Mouse (Mus musculus) midbrain, embryonic 15.5 days (tissue): ENCODE measurements around the gene C1qtnf1. TPM values are rescaled to one million over a fixed set of nuclear protein-coding genes. Genes with fewer than 3 reads are reported as not detected.

ENCODE experiments used
- ATAC-seq: fragments of 200-750 bp; cut with Nextera tagmentation; replicated peaks from 2 replicates; pipeline ENCODE4 v1.8.0; 2017; ENCODE audit warnings: moderate TSS enrichment
- H3K27ac ChIP-seq: fragments of 300-500 bp; sonication (generic); 2 replicates; pipeline ENCODE4 v1.5.1; 2015; ENCODE audit warnings: mild to moderate bottlenecking, inconsistent platforms
- H3K27me3 ChIP-seq: fragments of 300-500 bp; sonication (generic); replicated peaks from 2 replicates; pipeline ENCODE4 v1.6.1; 2015; ENCODE audit warnings: inconsistent platforms
- H3K36me3 ChIP-seq: fragments of 300-500 bp; sonication (generic); replicated peaks from 2 replicates; pipeline ENCODE4 v1.6.1; 2015; ENCODE audit warnings: inconsistent platforms
- H3K4me1 ChIP-seq: fragments of 300-500 bp; sonication (generic); 2 replicates; pipeline ENCODE4 v1.6.1; 2015; ENCODE audit warnings: inconsistent platforms
- H3K4me2 ChIP-seq: fragments of 300-500 bp; sonication (generic); 2 replicates; pipeline ENCODE4 v1.6.1; 2015; ENCODE audit warnings: inconsistent platforms, mild to moderate bottlenecking, moderate library complexity
- H3K4me3 ChIP-seq: fragments of 300-500 bp; sonication (generic); 2 replicates; pipeline ENCODE4 v1.5.1; 2015; ENCODE audit warnings: mild to moderate bottlenecking, inconsistent platforms
- H3K9ac ChIP-seq: fragments of 300-500 bp; sonication (generic); 2 replicates; pipeline ENCODE4 v1.6.1; 2015; ENCODE audit warnings: mild to moderate bottlenecking, inconsistent platforms
- H3K9me3 ChIP-seq: fragments of 300-500 bp; sonication (generic); 2 replicates; pipeline ENCODE4 v1.6.1; 2016; ENCODE audit warnings: inconsistent platforms
- WGBS: fragments of 180-500 bp; shearing (Covaris S2); methylation state at CpG from one replicate; pipeline ENCODE4 v1.1.7; 2015; ENCODE audit warnings: mixed read lengths; 5-methylcytosine and 5-hydroxymethylcytosine counted together
- polyA plus RNA-seq: library from polyadenylated mRNA; unstranded; fragments of >200 nt; fragmentation: Nextera tagmentation; extraction: Ambion mirVana; gene quantifications from 2 replicates; pipeline ENCODE4 v1.2.1, GENCODE M21; 2015

Gene C1qtnf1
- polyA plus RNA-seq, 1 experiment from 2014 or later: 4.2 TPM

GRCm38 (mm10) chr11:118445843-118446242 is 17.8 kb downstream of the C1qtnf1 start:
- H3K4me2 ChIP-seq: no peak overlapping the region
- no peak overlapping the region for H3K9ac ChIP-seq
- H3K4me1 ChIP-seq: peaks cover 10% of the 10 kb centered on the region
- no peaks in the 10 kb centered on the region for H3K9me3 ChIP-seq
- H3K4me3 ChIP-seq: no peak overlapping the region
- no peaks in the 10 kb centered on the region for H3K36me3 ChIP-seq
- H3K27me3 ChIP-seq: peaks cover 8% of the 10 kb centered on the region; the same call in 1 of the 2 replicates
- no peak overlapping the region for H3K27ac ChIP-seq
- 15% methylated on average over 3 of the region's 3 CpGs for WGBS
- ATAC-seq: peak; percentile 62

GRCm38 (mm10) chr11:118447346-118447745 is 19.3 kb downstream of the C1qtnf1 start:
- H3K4me3 ChIP-seq: no peak overlapping the region
- H3K27ac ChIP-seq: no peak overlapping the region
- H3K9ac ChIP-seq: no peak overlapping the region
- peaks cover 10% of the 10 kb centered on the region for H3K4me1 ChIP-seq
- WGBS: 80% methylated on average over 4 of the region's 4 CpGs
- H3K9me3 ChIP-seq: no peaks in the 10 kb centered on the region
- no peaks in the 10 kb centered on the region for H3K36me3 ChIP-seq
- no peak for ATAC-seq
- no peak overlapping the region for H3K4me2 ChIP-seq
- H3K27me3 ChIP-seq: peaks cover 8% of the 10 kb centered on the region; the same call in 1 of the 2 replicates

- no peak for ATAC-seq
- no peaks in the 10 kb centered on the region for H3K9me3 ChIP-seq
- H3K4me1 ChIP-seq: 0 out of 2 replicates have a peak, but pooled peaks cover 3% of the 10 kb centered on the region
- WGBS: 86% methylated on average over 8 of the region's 8 CpGs
- H3K27ac ChIP-seq: no peak overlapping the region
- H3K36me3 ChIP-seq: no peaks in the 10 kb centered on the region
- H3K4me2 ChIP-seq: no peak overlapping the region
- no peak overlapping the region for H3K9ac ChIP-seq
- H3K27me3 ChIP-seq: peaks cover 8% of the 10 kb centered on the region; the same call in 1 of the 2 replicates
- no peak overlapping the region for H3K4me3 ChIP-seq
Observed at GRCm38 (mm10) chr11:118448385-118448784, 20.4 kb downstream of the C1qtnf1 start.

GRCm38 (mm10) chr11:118451211-118451610 is 23.2 kb downstream of the C1qtnf1 start:
- Histone ChIP-seq H3K4me3 (no peak overlapping the region), H3K4me1 (no peaks in the 10 kb centered on the region), H3K9ac (no peak overlapping the region), H3K27ac (no peak overlapping the region), H3K27me3 (no peaks in the 10 kb centered on the region), H3K9me3 (no peaks in the 10 kb centered on the region), H3K4me2 (no peak overlapping the region), H3K36me3 (no peaks in the 10 kb centered on the region)
- ATAC-seq: no peak
- 91% methylated on average over 6 of the region's 6 CpGs for WGBS

GRCm38 (mm10) chr11:118452955-118453354 is 25.0 kb downstream of the C1qtnf1 start:
- Histone ChIP-seq H3K27ac (no peak overlapping the region), H3K27me3 (no peaks in the 10 kb centered on the region), H3K9me3 (no peaks in the 10 kb centered on the region), H3K36me3 (no peaks in the 10 kb centered on the region), H3K4me3 (no peak overlapping the region), H3K9ac (no peak overlapping the region), H3K4me2 (no peak overlapping the region), H3K4me1 (no peaks in the 10 kb centered on the region)
- 53% methylated on average over 2 of the region's 2 CpGs for WGBS
- ATAC-seq: no peak

- no peaks in the 10 kb centered on the region for H3K27me3 ChIP-seq
- no peak overlapping the region for H3K4me2 ChIP-seq
- 80% methylated on average over 11 of the region's 11 CpGs for whole genome bisulfite sequencing
- no peaks in the 10 kb centered on the region for H3K9me3 ChIP-seq
- no peak overlapping the region for H3K27ac ChIP-seq
- H3K9ac ChIP-seq: no peak overlapping the region
- no peak for ATAC-seq
- H3K4me3 ChIP-seq: no peak overlapping the region
- H3K4me1 ChIP-seq: no peaks in the 10 kb centered on the region
- H3K36me3 ChIP-seq: no peaks in the 10 kb centered on the region
Observed at GRCm38 (mm10) chr11:118453886-118454671, 26.1 kb downstream of the C1qtnf1 start.

- ATAC-seq: no peak
- no peaks in the 10 kb centered on the region for H3K27me3 ChIP-seq
- H3K9ac ChIP-seq: no peak overlapping the region
- no peak overlapping the region for H3K27ac ChIP-seq
- no peak overlapping the region for H3K4me2 ChIP-seq
- 0 out of 2 replicates have a peak, but pooled peaks cover 3% of the 10 kb centered on the region for H3K9me3 ChIP-seq
- no peak overlapping the region for H3K4me3 ChIP-seq
- H3K36me3 ChIP-seq: no peaks in the 10 kb centered on the region
- 83% methylated on average over 6 of the region's 6 CpGs for WGBS
- H3K4me1 ChIP-seq: no peaks in the 10 kb centered on the region
Observed at GRCm38 (mm10) chr11:118455788-118456187, 27.8 kb downstream of the C1qtnf1 start.

- H3K9ac ChIP-seq: no peak overlapping the region
- WGBS: 74% methylated on average over 11 of the region's 11 CpGs
Observed at GRCm38 (mm10) chr11:118456937-118457336, 28.9 kb downstream of the C1qtnf1 start.

GRCm38 (mm10) chr11:118459051-118459450 is 31.0 kb downstream of the C1qtnf1 start:
- no peak for ATAC-seq
- no peak overlapping the region for H3K4me3 ChIP-seq

More at GRCm38 (mm10) chr11:118456937-118457336, 28.9 kb downstream of the C1qtnf1 start:
- Histone ChIP-seq H3K27ac (no peak overlapping the region), H3K4me1 (0 out of 2 replicates have a peak, but pooled peaks cover 3% of the 10 kb centered on the region), H3K27me3 (no peaks in the 10 kb centered on the region), H3K4me2 (no peak overlapping the region), H3K4me3 (no peak overlapping the region), H3K9me3 (0 out of 2 replicates have a peak, but pooled peaks cover 3% of the 10 kb centered on the region), H3K36me3 (no peaks in the 10 kb centered on the region)
- no peak for ATAC-seq

GRCm38 (mm10) chr11:118459536-118459935 is 31.5 kb downstream of the C1qtnf1 start:
- H3K36me3 ChIP-seq: no peaks in the 10 kb centered on the region
- H3K9me3 ChIP-seq: 0 out of 2 replicates have a peak, but pooled peaks cover 3% of the 10 kb centered on the region
- H3K27ac ChIP-seq: no peak overlapping the region
- 85% methylated on average over 4 of the region's 4 CpGs for WGBS
- no peak overlapping the region for H3K9ac ChIP-seq
- no peaks in the 10 kb centered on the region for H3K27me3 ChIP-seq
- H3K4me2 ChIP-seq: no peak overlapping the region
- no peak overlapping the region for H3K4me3 ChIP-seq
- 0 out of 2 replicates have a peak, but pooled peaks cover 3% of the 10 kb centered on the region for H3K4me1 ChIP-seq
- no peak for ATAC-seq

More at GRCm38 (mm10) chr11:118459051-118459450, 31.0 kb downstream of the C1qtnf1 start:
- Histone ChIP-seq H3K27me3 (no peaks in the 10 kb centered on the region), H3K36me3 (no peaks in the 10 kb centered on the region), H3K9ac (no peak overlapping the region), H3K4me2 (no peak overlapping the region), H3K4me1 (0 out of 2 replicates have a peak, but pooled peaks cover 3% of the 10 kb centered on the region), H3K27ac (no peak overlapping the region), H3K9me3 (0 out of 2 replicates have a peak, but pooled peaks cover 3% of the 10 kb centered on the region)
- WGBS: 58% methylated on average over 8 of the region's 8 CpGs

- no peak overlapping the region for H3K4me3 ChIP-seq
- no peak overlapping the region for H3K9ac ChIP-seq
- no peaks in the 10 kb centered on the region for H3K36me3 ChIP-seq
- H3K27me3 ChIP-seq: no peaks in the 10 kb centered on the region
- H3K4me1 ChIP-seq: 0 out of 2 replicates have a peak, but pooled peaks cover 3% of the 10 kb centered on the region
- no peak overlapping the region for H3K27ac ChIP-seq
- ATAC-seq: no peak
- 63% methylated on average over 6 of the region's 6 CpGs for WGBS
- H3K4me2 ChIP-seq: no peak overlapping the region
- H3K9me3 ChIP-seq: 0 out of 2 replicates have a peak, but pooled peaks cover 3% of the 10 kb centered on the region
Observed at GRCm38 (mm10) chr11:118460280-118460679, 32.3 kb downstream of the C1qtnf1 start.

GRCm38 (mm10) chr11:118467441-118468035 is 39.5 kb downstream of the C1qtnf1 start:
- ATAC-seq: no peak
- Histone ChIP-seq H3K4me1 (peaks cover 4% of the 10 kb centered on the region; the same call in 1 of the 2 replicates), H3K9me3 (no peaks in the 10 kb centered on the region), H3K27me3 (no peaks in the 10 kb centered on the region), H3K9ac (no peak overlapping the region), H3K27ac (no peak overlapping the region), H3K4me3 (no peak overlapping the region), H3K36me3 (no peaks in the 10 kb centered on the region), H3K4me2 (no peak overlapping the region)
- 47% methylated on average over 11 of the region's 11 CpGs for WGBS
